Mouse (Mus musculus): Measurements from ENCODE around the gene Foxd4. TPM values are rescaled to one million over a fixed set of nuclear protein-coding genes. Genes with fewer than 3 reads are reported as not detected.

The Foxd4 gene
- total and polyA plus RNA-seq, 3 experiments = not detected

- H3K9ac ChIP-seq (ENCODE audit: insufficient read depth, low read depth) = no peak overlapping the region
- H3K27ac ChIP-seq (ENCODE audit: insufficient read depth, low read depth) = no peak overlapping the region
- no peak overlapping the region for H3K4me3 ChIP-seq (replicated peaks in 1 of 3; ENCODE audit: low read depth in 2 of 3, low read length in 2 of 3, poor library complexity in 1 of 3)
- peaks cover 15% of the 10 kb centered on the region for H3K9me3 ChIP-seq (replicated peaks; ENCODE audit: low read length)
- no peak for DNase-seq (ENCODE audit: extremely low read depth)
- in situ Hi-C loops (cut with MboI; ENCODE audit: low pct_ligation_motif_present, low pct_unique_long_range_greater_than_20kb, low sequenced_read_pairs) (no loop called here), dilution Hi-C loops (cut with MboI; ENCODE audit: extremely low pct_ligation_motif_present, extremely low pct_unique_long_range_greater_than_20kb, low sequenced_read_pairs) (no loop called here)
- no peaks in the 10 kb centered on the region for H3K4me1 ChIP-seq (ENCODE audit: control insufficient read depth in 1 of 2, insufficient read depth in 2 of 2)
- H3K4me2 ChIP-seq (ENCODE audit: insufficient read depth, low read depth, poor library complexity, severe bottlenecking) = no peak overlapping the region
- H3K27me3 ChIP-seq (replicated peaks) = no peaks in the 10 kb centered on the region
- TF ChIP-seq USF2 (conservative IDR thresholded peaks at IDR 0.05; ENCODE audit: low read depth, low read length) = no peak
- TF ChIP-seq MYC (IDR thresholded peaks at IDR 0.05; ENCODE audit: low read depth, low read length) = no peak
- no peak for TF ChIP-seq RAD21 (IDR thresholded peaks at IDR 0.05; ENCODE audit: low read depth, low read length)
- no peak for TF ChIP-seq TCF12 (IDR thresholded peaks at IDR 0.05; ENCODE audit: low read depth, low read length)
- TF ChIP-seq IRF4 (IDR thresholded peaks at IDR 0.05; ENCODE audit: low read depth, low read length) = no peak
- no peak for TF ChIP-seq USF1 (IDR thresholded peaks at IDR 0.05; ENCODE audit: low read depth, low read length)
- TF ChIP-seq ZNF384 (IDR thresholded peaks at IDR 0.05; ENCODE audit: low read depth, low read length) = no peak
- no peaks in the 10 kb centered on the region for H3K36me3 ChIP-seq (replicated peaks in 1 of 2; ENCODE audit: control insufficient read depth in 1 of 2, insufficient read depth in 1 of 2, low read length in 1 of 2)
- no peaks in the 10 kb centered on the region for H3K79me2 ChIP-seq (replicated peaks; ENCODE audit: control insufficient read depth, extremely low read depth, insufficient read depth, poor library complexity, severe bottlenecking)
Measured at GRCm38 (mm10) chr19:24899578-24900544, 1.1 kb downstream of the Foxd4 start.

- TF ChIP-seq CHD2 (IDR thresholded peaks at IDR 0.05; ENCODE audit: low read length) (no peak), RCOR1 (conservative IDR thresholded peaks at IDR 0.05; ENCODE audit: low read depth, low read length) (no peak), POLR2AphosphoS2 (IDR thresholded peaks at IDR 0.05; ENCODE audit: low read depth, low read length) (no peak), TCF12 (IDR thresholded peaks at IDR 0.05; ENCODE audit: low read depth, low read length) (no peak)
- no peak overlapping the region for H3K4me2 ChIP-seq (ENCODE audit: insufficient read depth, low read depth, poor library complexity, severe bottlenecking)
- H3K4me3 ChIP-seq (replicated peaks in 1 of 3; ENCODE audit: low read depth in 2 of 3, low read length in 2 of 3, poor library complexity in 1 of 3) = no peak overlapping the region
- DNase-seq (ENCODE audit: extremely low read depth) = no peak
- no peaks in the 10 kb centered on the region for H3K4me1 ChIP-seq (ENCODE audit: control insufficient read depth in 1 of 2, insufficient read depth in 2 of 2)
- no peaks in the 10 kb centered on the region for H3K79me2 ChIP-seq (replicated peaks; ENCODE audit: control insufficient read depth, extremely low read depth, insufficient read depth, poor library complexity, severe bottlenecking)
- no peak overlapping the region for H3K9ac ChIP-seq (ENCODE audit: insufficient read depth, low read depth)
- in situ Hi-C loops (cut with MboI; ENCODE audit: low pct_ligation_motif_present, low pct_unique_long_range_greater_than_20kb, low sequenced_read_pairs) = no loop called here
- no peaks in the 10 kb centered on the region for H3K27me3 ChIP-seq (replicated peaks)
- H3K9me3 ChIP-seq (replicated peaks; ENCODE audit: low read length) = peaks cover 15% of the 10 kb centered on the region
- H3K27ac ChIP-seq (ENCODE audit: insufficient read depth, low read depth) = no peak overlapping the region
- no peaks in the 10 kb centered on the region for H3K36me3 ChIP-seq (replicated peaks in 1 of 2; ENCODE audit: control insufficient read depth in 1 of 2, insufficient read depth in 1 of 2, low read length in 1 of 2)
- dilution Hi-C loops (cut with MboI; ENCODE audit: extremely low pct_ligation_motif_present, extremely low pct_unique_long_range_greater_than_20kb, low sequenced_read_pairs) = no loop called here
Measured at GRCm38 (mm10) chr19:24898737-24899577, 2.0 kb downstream of the Foxd4 start.
